Mouse (Mus musculus): ENCODE measurements around the gene Supt16. TPM values are rescaled to one million over a fixed set of nuclear protein-coding genes. Genes with fewer than 3 reads are reported as not detected.

The Supt16 gene
- total RNA-seq (2021) = 10 to 100 TPM; 22.1 to 23.3 TPM

- peak; percentile 63 for DNase-seq (ENCODE audit: low spot score)
- intact Hi-C loops (cut with DNase I) = loop anchor here (2.0 to 5.0 kb wide), 2 partner anchors 73 to 90 kb away; no protein-coding TSS in a partner anchor
These were observed at the start of gene Supt16 for GRCm38 (mm10) chr14:52197156-52197878. TSS of gene Supt16 (minus strand) at chr14:52197416.

- intact Hi-C loops (cut with DNase I) = no loop called here
- no peak for DNase-seq (ENCODE audit: low spot score)
These were observed 48.9 kb upstream of the Supt16 start for GRCm38 (mm10) chr14:52246129-52246528.

GRCm38 (mm10) chr14:52244690-52245042 is 47.5 kb upstream of the Supt16 start:
- DNase-seq (ENCODE audit: low spot score) = no peak
- intact Hi-C loops (cut with DNase I) = loop anchor here (1.0 kb wide), 1 partner anchor 13 kb away; the partner anchor contains the start of gene Chd8

GRCm38 (mm10) chr14:52244041-52244689 is 46.9 kb upstream of the Supt16 start:
- intact Hi-C loops (cut with DNase I) = loop anchor here (1.0 kb wide), 1 partner anchor 13 kb away; the partner anchor contains the start of gene Chd8
- peak; percentile 97 for DNase-seq (ENCODE audit: low spot score)

GRCm38 (mm10) chr14:52236216-52236615 is 39.0 kb upstream of the Supt16 start:
- no peak for DNase-seq (ENCODE audit: low spot score)
- intact Hi-C loops (cut with DNase I) = no loop called here

GRCm38 (mm10) chr14:52235165-52235564 is 37.9 kb upstream of the Supt16 start:
- intact Hi-C loops (cut with DNase I) = no loop called here
- DNase-seq (ENCODE audit: low spot score) = no peak

GRCm38 (mm10) chr14:52232249-52232648 is 35.0 kb upstream of the Supt16 start:
- DNase-seq (ENCODE audit: low spot score) = no peak
- intact Hi-C loops (cut with DNase I) = no loop called here

- intact Hi-C loops (cut with DNase I) = no loop called here
- DNase-seq (ENCODE audit: low spot score) = no peak
These were observed 28.8 kb upstream of the Supt16 start for GRCm38 (mm10) chr14:52225972-52226371.

- DNase-seq (ENCODE audit: low spot score) = no peak
- intact Hi-C loops (cut with DNase I) = no loop called here
These were observed 20.0 kb upstream of the Supt16 start for GRCm38 (mm10) chr14:52217261-52217660.

GRCm38 (mm10) chr14:52199412-52199811 is 2.2 kb upstream of the Supt16 start:
- no peak for DNase-seq (ENCODE audit: low spot score)
- intact Hi-C loops (cut with DNase I) = loop anchor here (5.0 kb wide), 1 partner anchor 92 kb away; no protein-coding TSS in a partner anchor

- intact Hi-C loops (cut with DNase I) = loop anchor here (5.0 kb wide), 1 partner anchor 91 kb away; no protein-coding TSS in a partner anchor
- no peak for DNase-seq (ENCODE audit: low spot score)
These were observed 925 bp upstream of the Supt16 start for GRCm38 (mm10) chr14:52198141-52198540.

GRCm38 (mm10) chr14:52196230-52197155 is 723 bp downstream of the Supt16 start:
- DNase-seq (ENCODE audit: low spot score) = no peak
- intact Hi-C loops (cut with DNase I) = loop anchor here (2.0 to 5.0 kb wide), 2 partner anchors 72 to 89 kb away; no protein-coding TSS in a partner anchor

GRCm38 (mm10) chr14:52195691-52196090 is 1.5 kb downstream of the Supt16 start:
- intact Hi-C loops (cut with DNase I) = loop anchor here (2.0 to 5.0 kb wide), 2 partner anchors 71 to 88 kb away; no protein-coding TSS in a partner anchor
- no peak for DNase-seq (ENCODE audit: low spot score)

- intact Hi-C loops (cut with DNase I) = no loop called here
- DNase-seq (ENCODE audit: low spot score) = no peak
These were observed 6.4 kb downstream of the Supt16 start for GRCm38 (mm10) chr14:52190740-52191359.

GRCm38 (mm10) chr14:52189519-52189918 is 7.7 kb downstream of the Supt16 start:
- no peak for DNase-seq (ENCODE audit: low spot score)
- intact Hi-C loops (cut with DNase I) = no loop called here

GRCm38 (mm10) chr14:52188788-52189187 is 8.4 kb downstream of the Supt16 start:
- intact Hi-C loops (cut with DNase I) = no loop called here

GRCm38 (mm10) chr14:52166571-52166970 is 30.6 kb downstream of the Supt16 start:
- intact Hi-C loops (cut with DNase I) = no loop called here
- no peak for DNase-seq (ENCODE audit: low spot score)

More at GRCm38 (mm10) chr14:52188788-52189187, 8.4 kb downstream of the Supt16 start:
- no peak for DNase-seq (ENCODE audit: low spot score)

- no peak for DNase-seq (ENCODE audit: low spot score)
- intact Hi-C loops (cut with DNase I) = no loop called here
These were observed 36.3 kb downstream of the Supt16 start for GRCm38 (mm10) chr14:52160911-52161310.

GRCm38 (mm10) chr14:52155008-52155407 is 42.2 kb downstream of the Supt16 start:
- intact Hi-C loops (cut with DNase I) = no loop called here
- DNase-seq (ENCODE audit: low spot score) = no peak
